Mouse (Mus musculus) kidney, adult 2 months (tissue): ENCODE results near the gene Zdhhc17. TPM values are rescaled to one million over a fixed set of nuclear protein-coding genes. Genes with fewer than 3 reads are reported as not detected.

Experiments
- DNase-seq: peaks from one replicate; pipeline ENCODE4 v3.0.0; 2021
- H3K27ac ChIP-seq: fragments of 200-500 bp; 2 replicates; pipeline ENCODE4 v1.5.1; 2012; ENCODE audit warnings: low read depth, low read length, control low read depth, inconsistent platforms; ENCODE audit not compliant: insufficient read depth
- H3K27me3 ChIP-seq: fragments of 200-500 bp; replicated peaks from 2 replicates; pipeline ENCODE4 v1.6.1; 2012; ENCODE audit warnings: mild to moderate bottlenecking, moderate library complexity, low read length, inconsistent platforms; ENCODE audit not compliant: control insufficient read depth, insufficient read depth
- H3K36me3 ChIP-seq: fragments of 200-500 bp; 2 replicates; pipeline ENCODE4 v1.6.1; 2012; ENCODE audit warnings: mild to moderate bottlenecking, moderate library complexity, low read length, inconsistent platforms; ENCODE audit not compliant: control insufficient read depth, insufficient read depth
- H3K4me1 ChIP-seq: fragments of 200-500 bp; 2 replicates; pipeline ENCODE4 v1.6.1; 2011; ENCODE audit warnings: low read length; ENCODE audit not compliant: control insufficient read depth, insufficient read depth
- H3K4me3 ChIP-seq: fragments of 200-500 bp; 2 replicates; pipeline ENCODE4 v1.5.1; 2011; ENCODE audit warnings: mild to moderate bottlenecking, low read depth, low read length, control low read depth; ENCODE audit not compliant: insufficient read depth
- CTCF ChIP-seq: fragments of 200-500 bp; conservative IDR thresholded peaks from 2 replicates; pipeline ENCODE4 v1.5.1; 2011; ENCODE audit warnings: low read depth, mild to moderate bottlenecking, control low read depth, low read length, moderate library complexity, mixed read lengths; ENCODE audit not compliant: insufficient read depth, insufficient read length
- POLR2A ChIP-seq: fragments of 200-500 bp; IDR thresholded peaks from one replicate; pipeline ENCODE4 v1.6.1; 2011; ENCODE audit warnings: low read depth, low read length, control low read depth
- whole genome bisulfite sequencing: fragments of 180-500 bp; shearing (Covaris S2); methylation state at CpG from one replicate; pipeline ENCODE4 v1.1.7; 2018; 5-methylcytosine and 5-hydroxymethylcytosine counted together
- polyA plus RNA-seq: library from polyadenylated mRNA; depleted of rRNA; stranded (reverse); fragments of >200 nt; gene quantifications from 2 replicates; pipeline ENCODE4 v1.2.3, GENCODE M21; 2012

Zdhhc17 gene
- polyA plus RNA-seq, 1 experiment, result 16.5 TPM

DNA sequence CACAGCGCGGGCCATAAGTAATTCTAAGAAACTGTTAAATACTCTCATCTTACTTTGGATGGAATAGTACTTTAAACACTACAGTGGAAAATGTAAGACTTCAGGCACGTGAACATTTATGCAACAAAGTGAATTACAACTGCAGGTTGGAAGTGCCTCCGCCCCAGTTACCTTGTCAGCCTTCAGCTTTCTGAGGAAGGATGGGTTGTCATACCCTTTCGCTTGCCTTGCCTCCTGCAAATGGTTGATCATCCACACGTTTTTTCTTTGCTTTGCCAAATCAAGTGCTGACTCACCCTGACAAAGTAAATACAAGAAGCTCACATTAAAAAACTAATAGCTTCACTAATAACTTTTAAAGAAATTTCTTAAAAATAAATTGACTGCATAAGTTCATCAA is 49.1 kb downstream of the Zdhhc17 start:
- Histone ChIP-seq H3K4me3 (no peak overlapping the region), H3K27ac (no peak overlapping the region), H3K4me1 (0 out of 2 replicates have a peak, but pooled peaks cover 3% of the 10 kb centered on the region), H3K27me3 (no peaks in the 10 kb centered on the region), H3K36me3 (peaks cover 4% of the 10 kb centered on the region)
- 75% methylated on average over 6 of the region's 6 CpGs for WGBS
- TF ChIP-seq POLR2A, result no peak
- no peak for TF ChIP-seq CTCF
- DNase-seq, result peak; percentile 67

GRCm38 (mm10) chr10:110959781-110960180 is 50.2 kb downstream of the Zdhhc17 start:
- no peak for DNase-seq
- no peak for TF ChIP-seq CTCF
- no peak for TF ChIP-seq POLR2A
- 91% methylated on average over 8 of the region's 8 CpGs for WGBS
- H3K27me3 ChIP-seq, result no peaks in the 10 kb centered on the region
- H3K36me3 ChIP-seq, result peaks cover 7% of the 10 kb centered on the region
- H3K27ac ChIP-seq, result no peak overlapping the region
- H3K4me1 ChIP-seq, result 0 out of 2 replicates have a peak, but pooled peaks cover 3% of the 10 kb centered on the region
- no peak overlapping the region for H3K4me3 ChIP-seq

- no peak overlapping the region for H3K4me3 ChIP-seq
- peaks cover 7% of the 10 kb centered on the region for H3K36me3 ChIP-seq
- H3K27me3 ChIP-seq, result no peaks in the 10 kb centered on the region
- H3K4me1 ChIP-seq, result peaks cover 3% of the 10 kb centered on the region; the same call in 1 of the 2 replicates
- TF ChIP-seq POLR2A (no peak), CTCF (no peak)
- 93% methylated on average over 6 of the region's 6 CpGs for WGBS
- DNase-seq, result no peak
- H3K27ac ChIP-seq, result no peak overlapping the region
Measured at GRCm38 (mm10) chr10:110958879-110959278, 51.1 kb downstream of the Zdhhc17 start.

DNA sequence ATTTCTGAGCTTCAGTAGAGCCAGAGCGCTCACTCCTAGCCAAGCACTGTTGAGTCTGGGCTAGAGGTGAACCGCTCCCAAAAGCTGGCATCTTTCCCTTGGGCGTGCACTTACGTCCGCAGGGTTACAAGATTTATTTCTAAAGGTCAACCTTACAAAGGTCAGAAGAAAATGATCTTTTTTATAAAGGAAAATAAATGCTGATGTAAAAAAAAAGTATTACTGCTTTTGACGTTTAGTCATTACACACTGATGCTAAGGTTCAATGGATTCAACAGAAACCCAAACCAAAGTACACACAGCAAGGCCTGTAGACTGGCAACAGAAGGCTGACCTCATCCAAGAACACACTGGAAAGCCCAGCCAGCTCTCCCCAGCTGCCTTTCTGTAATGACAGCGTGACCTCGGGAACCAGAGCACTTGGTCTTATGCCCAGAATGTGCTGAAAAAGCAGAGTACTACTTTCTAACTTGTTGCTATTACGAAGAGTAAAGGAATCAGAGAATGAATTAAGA is 56.9 kb downstream of the Zdhhc17 start:
- peak; percentile 98 for DNase-seq
- TF ChIP-seq POLR2A (no peak), CTCF (no peak)
- Histone ChIP-seq H3K36me3 (peaks cover 6% of the 10 kb centered on the region), H3K27ac (peak overlapping the region; percentile 80), H3K4me3 (no peak overlapping the region), H3K4me1 (peaks cover 18% of the 10 kb centered on the region), H3K27me3 (no peaks in the 10 kb centered on the region)
- WGBS, result 4% methylated on average over 9 of the region's 9 CpGs

DNA sequence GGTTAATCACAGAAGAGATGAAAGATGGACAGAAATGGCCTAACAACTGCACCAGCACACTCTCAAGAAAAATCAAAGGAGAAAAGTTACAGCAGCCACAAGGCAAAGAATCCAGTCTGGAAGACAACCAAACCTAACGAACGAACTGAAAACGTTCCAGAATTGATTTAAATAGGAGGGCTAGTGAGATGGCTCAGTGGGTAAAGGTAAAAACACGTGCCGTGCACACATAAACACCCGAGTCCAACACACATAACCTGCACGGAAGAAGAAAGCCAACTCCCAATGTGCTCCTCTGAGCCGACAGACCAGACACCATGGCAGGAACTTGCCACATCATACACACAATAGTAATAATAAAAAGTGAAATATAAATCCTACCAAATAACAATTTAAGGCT is 57.7 kb downstream of the Zdhhc17 start:
- no peak for TF ChIP-seq CTCF
- TF ChIP-seq POLR2A, result no peak
- H3K36me3 ChIP-seq, result peaks cover 6% of the 10 kb centered on the region
- WGBS, result 51% methylated on average over 8 of the region's 8 CpGs
- no peak for DNase-seq
- peaks cover 18% of the 10 kb centered on the region for H3K4me1 ChIP-seq
- H3K27me3 ChIP-seq, result no peaks in the 10 kb centered on the region
- H3K27ac ChIP-seq, result peak overlapping the region; percentile 80
- H3K4me3 ChIP-seq, result no peak overlapping the region

DNA sequence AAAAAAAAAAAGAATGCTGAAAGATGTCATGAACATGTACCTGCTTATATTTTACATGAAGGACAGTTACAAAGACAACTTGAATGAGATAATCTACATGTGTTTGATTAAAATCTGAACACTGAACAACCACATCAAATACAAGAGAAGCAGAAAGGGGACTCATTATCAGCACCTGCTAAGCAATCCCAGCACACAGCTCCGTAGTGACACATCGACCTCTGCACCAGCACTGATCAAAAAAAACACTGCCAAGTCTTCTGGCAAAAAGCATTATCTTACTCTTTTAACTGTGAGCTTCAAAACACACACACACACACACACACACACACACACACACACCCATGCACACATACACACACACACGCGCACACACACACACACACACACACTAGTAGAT is 58.2 kb downstream of the Zdhhc17 start:
- no peak overlapping the region for H3K4me3 ChIP-seq

DNA sequence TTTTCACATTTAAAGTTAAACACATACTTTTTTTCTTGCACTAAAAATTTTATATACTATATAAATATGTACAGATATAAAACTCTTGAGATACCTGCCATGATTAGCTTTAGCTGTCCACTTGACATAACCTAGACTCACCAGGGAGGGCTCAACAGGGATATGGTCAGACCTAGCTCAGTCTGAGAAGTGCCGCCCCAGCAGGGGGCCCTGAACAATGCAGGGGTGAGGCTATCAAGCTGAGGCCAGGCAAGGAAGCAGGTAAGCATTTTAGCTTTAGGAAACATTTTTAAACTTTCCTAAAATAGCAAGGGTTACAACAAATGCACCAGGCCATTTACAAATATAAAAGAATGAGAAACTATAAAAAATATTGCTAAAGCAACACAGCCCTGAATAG is 58.8 kb downstream of the Zdhhc17 start:
- Histone ChIP-seq H3K27ac (no peak overlapping the region), H3K4me1 (peaks cover 18% of the 10 kb centered on the region), H3K27me3 (no peaks in the 10 kb centered on the region), H3K4me3 (no peak overlapping the region), H3K36me3 (peaks cover 6% of the 10 kb centered on the region)
- no peak for DNase-seq
- TF ChIP-seq CTCF, result no peak
- TF ChIP-seq POLR2A, result no peak
- 80% methylated on average over 1 of the region's 1 CpGs for WGBS

More for the DNA sequence above, 58.2 kb downstream of the Zdhhc17 start:
- no peaks in the 10 kb centered on the region for H3K27me3 ChIP-seq
- H3K36me3 ChIP-seq, result peaks cover 6% of the 10 kb centered on the region
- no peak for TF ChIP-seq CTCF
- no peak for TF ChIP-seq POLR2A
- no peak for DNase-seq
- H3K27ac ChIP-seq, result peak overlapping the region; percentile 80
- peaks cover 18% of the 10 kb centered on the region for H3K4me1 ChIP-seq
- WGBS, result 65% methylated on average over 4 of the region's 4 CpGs

GRCm38 (mm10) chr10:110947574-110947973 is 62.4 kb downstream of the Zdhhc17 start:
- DNase-seq, result no peak
- Histone ChIP-seq H3K27me3 (no peaks in the 10 kb centered on the region), H3K36me3 (no peaks in the 10 kb centered on the region; the same call in 1 of the 2 replicates), H3K4me3 (no peak overlapping the region), H3K4me1 (peaks cover 10% of the 10 kb centered on the region), H3K27ac (no peak overlapping the region)
- no peak for TF ChIP-seq CTCF
- TF ChIP-seq POLR2A, result no peak
- 58% methylated on average over 4 of the region's 4 CpGs for WGBS
